Mouse (Mus musculus): ENCODE results near the gene Gm7682. TPM values are rescaled to one million over a fixed set of nuclear protein-coding genes. Genes with fewer than 3 reads are reported as not detected.

The Gm7682 gene
- not detected for polyA plus RNA-seq (2014; fragmentation: Illumina TruSeq; extraction: RNeasy Lipid Tissue Mini Kit (QIAGEN cat#74804); ENCODE audit: low read depth, low replicate concordance)

DNA sequence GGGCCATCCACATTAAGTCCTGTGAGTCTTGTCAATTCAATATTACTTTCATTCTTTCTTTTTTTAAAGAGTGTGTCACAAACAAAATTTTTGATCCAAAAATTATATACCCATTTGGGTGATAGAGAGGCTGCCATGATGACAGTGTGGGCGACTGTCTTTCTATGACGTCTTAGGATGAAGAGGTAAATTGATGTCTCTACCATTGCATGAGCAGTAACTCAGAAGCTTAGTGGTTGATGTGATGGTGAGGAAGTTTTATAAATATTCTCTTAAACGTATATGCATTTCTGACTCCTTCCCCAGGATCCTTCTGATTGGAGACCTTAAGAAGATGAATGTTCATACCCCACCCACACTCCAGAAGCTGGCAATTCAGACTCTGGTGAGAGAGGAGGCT lies at the start of gene Gm7682:
Gm7682 (plus strand) TSS at position 301 of the 400 bp plus-strand sequence.

Other genes with a start within 250 kb of the Gm7682 start
- not detected for gene Gm3106, start 227.8 kb upstream of the Gm7682 start, polyA plus RNA-seq (2014; fragmentation: Illumina TruSeq; extraction: RNeasy Lipid Tissue Mini Kit (QIAGEN cat#74804); ENCODE audit: low read depth, low replicate concordance)
- gene A430089I19Rik, start 139.0 kb upstream of the Gm7682 start, polyA plus RNA-seq (2014; fragmentation: Illumina TruSeq; extraction: RNeasy Lipid Tissue Mini Kit (QIAGEN cat#74804); ENCODE audit: low read depth, low replicate concordance) = not detected
- not detected for gene Gm6502, start 131.3 kb upstream of the Gm7682 start, polyA plus RNA-seq (2014; fragmentation: Illumina TruSeq; extraction: RNeasy Lipid Tissue Mini Kit (QIAGEN cat#74804); ENCODE audit: low read depth, low replicate concordance)
- not detected for gene AA792892, start 106.0 kb upstream of the Gm7682 start, polyA plus RNA-seq (2014; fragmentation: Illumina TruSeq; extraction: RNeasy Lipid Tissue Mini Kit (QIAGEN cat#74804); ENCODE audit: low read depth, low replicate concordance)
- not detected for gene Gm3139, start 80.5 kb downstream of the Gm7682 start, polyA plus RNA-seq (2014; fragmentation: Illumina TruSeq; extraction: RNeasy Lipid Tissue Mini Kit (QIAGEN cat#74804); ENCODE audit: low read depth, low replicate concordance)
- not detected for gene Gm3147, start 170.6 kb downstream of the Gm7682 start, polyA plus RNA-seq (2014; fragmentation: Illumina TruSeq; extraction: RNeasy Lipid Tissue Mini Kit (QIAGEN cat#74804); ENCODE audit: low read depth, low replicate concordance)
- gene Gm6509, start 178.2 kb downstream of the Gm7682 start, polyA plus RNA-seq (2014; fragmentation: Illumina TruSeq; extraction: RNeasy Lipid Tissue Mini Kit (QIAGEN cat#74804); ENCODE audit: low read depth, low replicate concordance) = not detected
- gene Gm6205, start 202.6 kb downstream of the Gm7682 start, polyA plus RNA-seq (2014; fragmentation: Illumina TruSeq; extraction: RNeasy Lipid Tissue Mini Kit (QIAGEN cat#74804); ENCODE audit: low read depth, low replicate concordance) = not detected

Data from heart, adult 10 weeks (tissue).